Mouse (Mus musculus) testis, adult 2 months (tissue): ENCODE measurements around the gene Wdr18.

Experiments
- CTCF ChIP-seq: fragments of 200-500 bp; IDR thresholded peaks from 2 replicates; pipeline ENCODE4 v1.5.1; 2012; ENCODE audit warnings: low read depth, mild to moderate bottlenecking, inconsistent platforms, low read length, moderate library complexity; ENCODE audit not compliant: control insufficient read depth, insufficient read depth, insufficient replicate concordance
- POLR2A ChIP-seq: fragments of 200-500 bp; IDR thresholded peaks from 2 replicates; pipeline ENCODE4 v1.6.1; 2012; ENCODE audit warnings: low read depth, mild to moderate bottlenecking, inconsistent platforms, low read length, moderate library complexity; ENCODE audit not compliant: control insufficient read depth

DNA sequence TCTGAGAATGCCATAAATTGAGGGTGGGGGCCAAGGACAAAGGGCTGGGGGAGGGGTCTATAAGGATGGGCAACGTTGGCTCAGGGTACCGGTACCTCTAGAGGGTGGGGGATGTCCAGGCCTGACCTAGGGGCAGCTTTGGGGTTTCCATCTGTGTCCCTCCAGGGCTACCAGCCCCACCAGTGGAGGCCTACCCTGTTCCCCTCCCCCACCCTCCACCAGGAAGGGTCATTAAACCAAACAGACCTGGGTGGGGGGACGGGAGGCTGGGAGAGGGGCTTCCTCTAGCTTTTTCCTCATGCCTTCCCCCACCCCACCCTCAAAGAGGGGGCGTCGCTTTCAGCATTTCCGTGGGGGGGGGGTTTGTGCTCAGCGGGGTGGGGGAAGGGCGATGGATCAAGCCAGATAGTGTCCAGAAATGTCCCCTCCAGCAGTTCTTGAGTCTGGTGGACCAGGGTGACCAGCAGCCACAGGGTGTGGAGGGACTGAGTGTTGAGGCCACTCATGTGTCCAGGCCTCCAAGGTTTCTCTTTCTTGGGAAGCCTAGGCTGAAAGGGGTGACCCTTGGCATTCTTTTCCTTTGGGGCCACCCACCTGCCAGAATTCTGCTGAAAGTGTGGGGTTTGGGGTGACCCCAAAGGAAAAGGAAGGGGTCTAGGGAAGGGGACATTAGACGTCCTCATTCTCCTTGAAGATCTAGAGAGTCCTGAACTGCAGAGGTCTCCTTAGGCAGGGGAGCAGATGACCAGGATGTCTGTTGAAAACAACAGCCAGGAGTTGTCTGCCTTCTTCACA is 30.8 kb upstream of the Wdr18 start:
- TF ChIP-seq POLR2A (no peak), CTCF (no peak)
